Mouse (Mus musculus) limb, embryonic 10.5 days (tissue): Measurements from ENCODE around the gene Fut8. TPM values are rescaled to one million over a fixed set of nuclear protein-coding genes. Genes with fewer than 3 reads are reported as not detected.

Source experiments
- DNase-seq: peaks from one replicate; pipeline ENCODE4 v3.0.0-alpha.2; 2017; ENCODE audit warnings: low spot score
- H3K27ac ChIP-seq: fragments of 300-500 bp; sonication (generic); 2 replicates; pipeline ENCODE4 v1.5.1; 2016; ENCODE audit warnings: mild to moderate bottlenecking
- H3K27me3 ChIP-seq: fragments of 300-500 bp; sonication (generic); 2 replicates; pipeline ENCODE4 v1.6.1; 2016; ENCODE audit warnings: low read depth, mild to moderate bottlenecking; ENCODE audit not compliant: poor library complexity, severe bottlenecking
- H3K36me3 ChIP-seq: fragments of 300-500 bp; sonication (generic); 2 replicates; pipeline ENCODE4 v1.6.1; 2016; ENCODE audit warnings: mild to moderate bottlenecking, moderate library complexity
- H3K4me1 ChIP-seq: fragments of 300-500 bp; sonication (generic); 2 replicates; pipeline ENCODE4 v1.6.1; 2016
- H3K4me3 ChIP-seq: fragments of 300-500 bp; sonication (generic); 2 replicates; pipeline ENCODE4 v1.5.1; 2016; ENCODE audit warnings: mild to moderate bottlenecking, moderate library complexity
- H3K9me3 ChIP-seq: fragments of 300-500 bp; sonication (generic); replicated peaks from 2 replicates; pipeline ENCODE4 v1.6.1; 2016; ENCODE audit warnings: mild to moderate bottlenecking
- WGBS: fragments of 180-500 bp; shearing (Covaris S2); methylation state at CpG from one replicate; pipeline ENCODE4 v1.1.7; 2016; 5-methylcytosine and 5-hydroxymethylcytosine counted together
- polyA plus RNA-seq: library from polyadenylated mRNA; unstranded; fragments of >200 nt; fragmentation: Nextera tagmentation; extraction: Ambion mirVana; gene quantifications from 2 replicates; pipeline ENCODE4 v1.2.1, GENCODE M21; 2016

Fut8 gene
- polyA plus RNA-seq, 1 experiment from 2014 or later, result 21.1 TPM

GRCm38 (mm10) chr12:77426093-77426492 is 188.2 kb downstream of the Fut8 start:
- no peak overlapping the region for H3K27ac ChIP-seq
- no peak for DNase-seq
- H3K4me1 ChIP-seq, result no peaks in the 10 kb centered on the region
- no peaks in the 10 kb centered on the region for H3K36me3 ChIP-seq
- H3K27me3 ChIP-seq, result no peaks in the 10 kb centered on the region
- 93% methylated on average over 3 of the region's 3 CpGs for WGBS
- H3K9me3 ChIP-seq, result no peaks in the 10 kb centered on the region
- no peak overlapping the region for H3K4me3 ChIP-seq

GRCm38 (mm10) chr12:77428165-77428564 is 190.2 kb downstream of the Fut8 start:
- H3K9me3 ChIP-seq, result no peaks in the 10 kb centered on the region
- no peak overlapping the region for H3K4me3 ChIP-seq
- H3K27ac ChIP-seq, result no peak overlapping the region
- no peaks in the 10 kb centered on the region for H3K4me1 ChIP-seq
- no peak for DNase-seq
- no peaks in the 10 kb centered on the region for H3K27me3 ChIP-seq
- no peaks in the 10 kb centered on the region for H3K36me3 ChIP-seq
- 68% methylated on average over 1 of the region's 1 CpGs for WGBS

GRCm38 (mm10) chr12:77429381-77429780 is 191.5 kb downstream of the Fut8 start:
- H3K36me3 ChIP-seq, result no peaks in the 10 kb centered on the region
- no peak overlapping the region for H3K4me3 ChIP-seq
- H3K27me3 ChIP-seq, result no peaks in the 10 kb centered on the region
- DNase-seq, result no peak
- H3K27ac ChIP-seq, result no peak overlapping the region
- H3K4me1 ChIP-seq, result no peaks in the 10 kb centered on the region
- H3K9me3 ChIP-seq, result no peaks in the 10 kb centered on the region

GRCm38 (mm10) chr12:77436733-77437132 is 198.8 kb downstream of the Fut8 start:
- H3K27me3 ChIP-seq, result no peaks in the 10 kb centered on the region
- H3K9me3 ChIP-seq, result no peaks in the 10 kb centered on the region
- H3K4me3 ChIP-seq, result no peak overlapping the region
- no peak for DNase-seq
- no peaks in the 10 kb centered on the region for H3K36me3 ChIP-seq
- WGBS, result 84% methylated on average over 2 of the region's 2 CpGs
- H3K4me1 ChIP-seq, result no peaks in the 10 kb centered on the region
- H3K27ac ChIP-seq, result no peak overlapping the region

- no peak overlapping the region for H3K4me3 ChIP-seq
- 91% methylated on average over 2 of the region's 2 CpGs for WGBS
- no peaks in the 10 kb centered on the region for H3K36me3 ChIP-seq
- DNase-seq, result no peak
- no peaks in the 10 kb centered on the region for H3K4me1 ChIP-seq
- no peaks in the 10 kb centered on the region for H3K27me3 ChIP-seq
- H3K27ac ChIP-seq, result no peak overlapping the region
- H3K9me3 ChIP-seq, result no peaks in the 10 kb centered on the region
Observed at GRCm38 (mm10) chr12:77450816-77451215, 212.9 kb downstream of the Fut8 start.

- Histone ChIP-seq H3K9me3 (no peaks in the 10 kb centered on the region), H3K4me1 (no peaks in the 10 kb centered on the region), H3K27ac (no peak overlapping the region), H3K27me3 (no peaks in the 10 kb centered on the region), H3K36me3 (no peaks in the 10 kb centered on the region), H3K4me3 (no peak overlapping the region)
- DNase-seq, result no peak
- WGBS, result 97% methylated on average over 1 of the region's 1 CpGs
Observed at GRCm38 (mm10) chr12:77466178-77466577, 228.3 kb downstream of the Fut8 start.

- Histone ChIP-seq H3K4me3 (no peak overlapping the region), H3K36me3 (peaks cover 4% of the 10 kb centered on the region), H3K9me3 (no peaks in the 10 kb centered on the region), H3K27me3 (0 out of 2 replicates have a peak, but pooled peaks cover under 1% of the 10 kb centered on the region), H3K4me1 (peaks cover 15% of the 10 kb centered on the region), H3K27ac (no peak overlapping the region)
- no peak for DNase-seq
- 89% methylated on average over 2 of the region's 2 CpGs for WGBS
Observed at GRCm38 (mm10) chr12:77479931-77480330, 242.0 kb downstream of the Fut8 start.

GRCm38 (mm10) chr12:77481153-77481552 is 243.2 kb downstream of the Fut8 start:
- 100% methylated on average over 1 of the region's 1 CpGs for WGBS
- no peaks in the 10 kb centered on the region for H3K36me3 ChIP-seq
- 0 out of 2 replicates have a peak, but pooled peaks cover 3% of the 10 kb centered on the region for H3K27me3 ChIP-seq
- peaks cover 15% of the 10 kb centered on the region for H3K4me1 ChIP-seq
- H3K4me3 ChIP-seq, result no peak overlapping the region
- no peak overlapping the region for H3K27ac ChIP-seq
- no peak for DNase-seq
- H3K9me3 ChIP-seq, result no peaks in the 10 kb centered on the region

GRCm38 (mm10) chr12:77481799-77482198 is 243.9 kb downstream of the Fut8 start:
- H3K27me3 ChIP-seq, result 0 out of 2 replicates have a peak, but pooled peaks cover 3% of the 10 kb centered on the region
- H3K9me3 ChIP-seq, result no peaks in the 10 kb centered on the region
- WGBS, result 87% methylated on average over 3 of the region's 3 CpGs
- H3K36me3 ChIP-seq, result no peaks in the 10 kb centered on the region
- DNase-seq, result no peak
- H3K27ac ChIP-seq, result no peak overlapping the region
- H3K4me3 ChIP-seq, result no peak overlapping the region
- H3K4me1 ChIP-seq, result peaks cover 14% of the 10 kb centered on the region

GRCm38 (mm10) chr12:77483180-77483855 is 245.4 kb downstream of the Fut8 start:
- Histone ChIP-seq H3K4me3 (no peak overlapping the region), H3K27me3 (0 out of 2 replicates have a peak, but pooled peaks cover 3% of the 10 kb centered on the region), H3K4me1 (peaks cover 12% of the 10 kb centered on the region), H3K36me3 (no peaks in the 10 kb centered on the region), H3K9me3 (no peaks in the 10 kb centered on the region), H3K27ac (no peak overlapping the region)
- 15% methylated on average over 9 of the region's 9 CpGs for WGBS
- no peak for DNase-seq

GRCm38 (mm10) chr12:77484761-77485160 is 246.8 kb downstream of the Fut8 start:
- Histone ChIP-seq H3K36me3 (no peaks in the 10 kb centered on the region), H3K4me1 (peaks cover 12% of the 10 kb centered on the region), H3K9me3 (no peaks in the 10 kb centered on the region), H3K27ac (no peak overlapping the region), H3K27me3 (0 out of 2 replicates have a peak, but pooled peaks cover 3% of the 10 kb centered on the region), H3K4me3 (no peak overlapping the region)
- 78% methylated on average over 3 of the region's 3 CpGs for WGBS
- no peak for DNase-seq

GRCm38 (mm10) chr12:77491478-77491877 is 253.6 kb downstream of the Fut8 start:
- H3K27ac ChIP-seq, result no peak overlapping the region
- H3K4me1 ChIP-seq, result no peaks in the 10 kb centered on the region
- no peak for DNase-seq
- no peaks in the 10 kb centered on the region for H3K9me3 ChIP-seq
- H3K36me3 ChIP-seq, result no peaks in the 10 kb centered on the region
- WGBS, result 96% methylated on average over 3 of the region's 3 CpGs
- no peak overlapping the region for H3K4me3 ChIP-seq
- H3K27me3 ChIP-seq, result no peaks in the 10 kb centered on the region

- DNase-seq, result no peak
- 96% methylated on average over 1 of the region's 1 CpGs for WGBS
Observed at GRCm38 (mm10) chr12:77495781-77496180, 257.9 kb downstream of the Fut8 start.

GRCm38 (mm10) chr12:77498153-77498552 is 260.2 kb downstream of the Fut8 start:
- Histone ChIP-seq H3K4me3 (no peak overlapping the region), H3K27me3 (no peaks in the 10 kb centered on the region), H3K4me1 (peaks cover 11% of the 10 kb centered on the region), H3K9me3 (no peaks in the 10 kb centered on the region), H3K27ac (no peak overlapping the region), H3K36me3 (no peaks in the 10 kb centered on the region)
- DNase-seq, result no peak
- WGBS, result 72% methylated on average over 2 of the region's 2 CpGs

More at GRCm38 (mm10) chr12:77495781-77496180, 257.9 kb downstream of the Fut8 start:
- Histone ChIP-seq H3K9me3 (no peaks in the 10 kb centered on the region), H3K27me3 (no peaks in the 10 kb centered on the region), H3K27ac (no peak overlapping the region), H3K36me3 (no peaks in the 10 kb centered on the region), H3K4me3 (no peak overlapping the region), H3K4me1 (no peaks in the 10 kb centered on the region)
